Mouse (Mus musculus): ENCODE results near the gene Efna5. TPM values are rescaled to one million over a fixed set of nuclear protein-coding genes. Genes with fewer than 3 reads are reported as not detected.

Efna5 gene
- total RNA-seq, 2 experiments from 2014 or later, result not detected

GRCm38 (mm10) chr17:62802748-62803147 is 78.4 kb downstream of the Efna5 start:
- ATAC-seq (replicated peaks; ENCODE audit: low FRiP score, low TSS enrichment, poor library complexity, severe bottlenecking), result no peak

DNA sequence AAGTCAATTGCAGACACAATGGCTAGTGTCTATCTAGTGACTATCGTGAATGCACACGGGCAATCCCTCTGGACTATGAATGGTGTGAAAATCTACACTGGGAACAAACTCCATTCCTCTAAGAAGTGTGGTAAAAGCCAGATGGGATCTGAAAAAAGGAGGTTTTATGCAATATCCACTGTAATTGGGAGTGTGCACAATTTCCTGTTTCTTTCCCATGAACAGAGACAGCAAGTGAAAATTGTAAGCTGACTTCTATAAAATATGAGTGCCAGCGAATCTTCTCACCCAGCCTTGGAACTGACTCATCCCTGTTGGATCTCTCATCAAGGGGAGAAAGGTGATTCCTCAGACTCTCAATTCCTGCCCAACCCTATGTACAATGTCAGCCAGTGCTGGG is 83.8 kb downstream of the Efna5 start:
- no peak for ATAC-seq (replicated peaks; ENCODE audit: low FRiP score, low TSS enrichment, poor library complexity, severe bottlenecking)

GRCm38 (mm10) chr17:62789291-62790290 is 91.5 kb downstream of the Efna5 start:
- ATAC-seq (replicated peaks; ENCODE audit: low FRiP score, low TSS enrichment, poor library complexity, severe bottlenecking), result no peak

- ATAC-seq (replicated peaks; ENCODE audit: low FRiP score, low TSS enrichment, poor library complexity, severe bottlenecking), result no peak
Observed at GRCm38 (mm10) chr17:62788783-62789182, 92.3 kb downstream of the Efna5 start.

DNA sequence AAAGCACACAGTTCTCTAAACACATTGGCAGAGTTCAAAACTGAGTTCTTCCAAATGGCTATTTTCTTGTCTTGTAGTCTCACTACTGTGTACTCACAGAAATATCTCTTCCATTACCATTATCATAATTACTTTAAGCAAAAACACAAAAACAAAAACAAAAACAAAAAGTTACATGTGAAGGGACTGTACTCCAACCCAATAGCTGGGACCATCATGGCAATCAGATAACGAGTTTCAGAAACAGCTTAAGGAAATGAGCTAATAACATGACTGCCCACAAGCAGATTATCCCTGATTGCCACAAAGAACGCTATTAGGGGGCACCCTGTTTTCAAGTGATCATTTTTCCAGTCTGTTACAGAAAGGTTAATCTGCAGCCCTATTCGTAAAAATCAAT is 93.3 kb downstream of the Efna5 start:
- no peak for ATAC-seq (replicated peaks; ENCODE audit: low FRiP score, low TSS enrichment, poor library complexity, severe bottlenecking)

DNA sequence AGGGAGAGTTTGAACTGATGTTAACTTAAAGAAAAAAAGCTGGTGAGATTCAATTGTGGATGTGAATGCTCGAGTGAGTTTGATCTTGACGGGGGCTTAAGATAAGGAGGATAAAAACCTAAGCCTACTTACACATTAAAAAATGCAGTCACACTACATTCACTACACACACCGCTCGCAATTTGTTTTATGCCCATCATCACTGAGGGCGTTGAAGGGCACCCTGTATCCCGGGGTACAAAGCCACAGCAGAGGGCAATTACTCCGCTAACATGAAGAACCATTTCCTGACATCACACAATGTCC is 94.6 kb downstream of the Efna5 start:
- no peak for ATAC-seq (replicated peaks; ENCODE audit: low FRiP score, low TSS enrichment, poor library complexity, severe bottlenecking)

- ATAC-seq (replicated peaks; ENCODE audit: low FRiP score, low TSS enrichment, poor library complexity, severe bottlenecking), result no peak
Observed at GRCm38 (mm10) chr17:62785781-62786601, 95.1 kb downstream of the Efna5 start.

DNA sequence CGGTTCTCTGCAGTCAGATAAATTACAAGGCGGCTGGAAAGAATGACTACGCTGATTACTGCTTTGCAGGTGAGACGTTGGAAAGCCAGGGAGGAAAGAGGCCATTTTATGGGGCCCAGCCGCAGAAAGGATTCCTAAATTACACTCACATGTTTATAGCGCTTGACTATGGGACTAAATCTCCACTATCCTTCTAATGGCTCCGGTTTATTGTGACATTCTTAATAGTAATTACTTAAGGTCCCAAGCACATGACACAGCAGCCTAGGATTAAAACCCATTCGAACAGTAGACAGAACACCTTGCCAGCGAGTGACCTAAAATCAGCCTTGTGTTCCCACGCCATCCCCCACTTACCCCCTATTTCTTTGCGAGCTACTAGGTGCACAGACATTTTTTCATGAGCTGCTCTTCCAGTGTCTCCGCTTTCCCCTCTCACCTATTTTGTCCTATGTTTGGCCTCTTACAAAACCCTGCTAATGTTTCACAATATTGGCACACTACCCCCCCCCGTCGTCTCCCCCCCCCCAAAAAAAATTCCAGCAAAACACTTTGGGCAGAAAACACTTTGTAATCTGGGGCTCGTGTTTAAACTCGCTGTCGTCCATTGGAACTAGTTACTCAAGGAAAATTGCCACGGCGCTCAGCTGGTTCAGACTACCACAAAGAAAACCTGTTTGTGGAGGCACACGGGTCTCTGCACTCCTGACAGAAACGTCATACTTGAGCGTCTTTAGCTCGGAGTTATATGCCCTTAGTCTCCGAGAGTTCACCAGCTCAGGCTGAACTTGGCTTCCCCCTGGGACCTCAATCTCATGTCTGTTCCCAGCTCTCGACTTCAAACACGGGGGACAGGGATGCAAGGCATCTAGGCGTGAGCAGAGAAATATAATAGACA is 96.6 kb downstream of the Efna5 start:
- ATAC-seq (replicated peaks; ENCODE audit: low FRiP score, low TSS enrichment, poor library complexity, severe bottlenecking), result no peak

DNA sequence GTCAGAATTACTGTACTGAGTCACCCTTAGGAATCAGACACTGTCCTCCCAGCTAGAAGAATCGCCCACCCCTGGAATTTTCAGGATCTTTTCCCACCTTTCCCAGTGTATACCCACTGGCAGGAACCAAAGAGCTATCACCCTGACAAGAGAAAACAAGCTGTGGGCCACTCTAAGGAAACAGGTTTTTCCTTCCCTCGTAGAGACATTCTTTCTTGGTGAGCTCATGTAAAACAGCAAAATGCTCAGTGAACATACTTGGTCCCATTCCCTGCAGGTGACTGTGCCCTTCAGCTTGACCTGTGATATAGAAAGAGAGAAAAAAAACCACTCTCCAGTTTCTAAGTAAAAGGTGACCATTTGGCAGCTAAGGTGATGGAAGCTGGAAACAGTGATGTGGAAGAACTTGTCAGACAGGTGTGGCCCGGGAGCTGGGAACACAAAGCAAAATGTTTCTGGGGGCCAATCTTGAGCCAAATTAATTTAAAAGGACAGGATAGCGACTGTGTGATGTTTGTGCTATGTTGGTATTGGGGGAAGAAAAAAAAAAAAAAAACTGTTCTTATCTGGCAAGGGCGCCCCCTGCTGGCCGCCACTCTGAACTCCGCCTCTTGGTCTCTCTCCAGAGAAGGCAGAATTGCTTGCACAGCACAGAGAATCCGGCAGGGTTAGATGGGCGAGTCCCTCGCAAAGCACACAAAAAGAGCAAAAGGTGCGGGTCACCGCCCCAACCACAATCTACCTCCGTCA is 97.4 kb downstream of the Efna5 start:
- ATAC-seq (replicated peaks; ENCODE audit: low FRiP score, low TSS enrichment, poor library complexity, severe bottlenecking), result peak; percentile 94

DNA sequence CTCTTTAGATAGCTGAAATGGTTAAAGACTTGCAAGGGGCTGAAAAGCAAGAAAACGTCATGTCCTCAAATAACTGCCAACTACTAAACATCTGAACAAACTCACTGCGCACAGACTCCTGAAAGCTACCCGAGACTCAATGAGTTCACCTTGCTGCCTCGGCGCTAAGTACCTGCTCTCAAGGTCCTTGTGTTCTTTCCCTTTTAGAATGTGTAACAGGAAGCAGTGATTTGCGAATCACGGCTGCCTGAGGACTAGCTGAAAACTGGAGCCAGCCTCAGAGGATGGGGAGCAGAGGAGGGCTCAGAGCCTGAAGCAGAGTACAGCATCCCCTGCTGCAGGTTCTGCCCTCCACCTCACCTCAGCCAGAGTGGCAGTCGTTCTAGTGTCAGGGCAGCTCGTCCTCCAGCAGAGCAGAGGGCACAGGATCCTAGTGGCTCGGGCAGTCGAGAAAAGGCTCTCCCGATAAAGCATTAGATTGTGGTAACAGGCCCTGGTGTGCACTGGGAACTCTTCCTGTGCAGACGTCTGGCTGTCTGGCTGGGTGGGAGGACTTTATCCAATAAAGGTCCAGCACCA is 98.2 kb downstream of the Efna5 start:
- no peak for ATAC-seq (replicated peaks; ENCODE audit: low FRiP score, low TSS enrichment, poor library complexity, severe bottlenecking)

DNA sequence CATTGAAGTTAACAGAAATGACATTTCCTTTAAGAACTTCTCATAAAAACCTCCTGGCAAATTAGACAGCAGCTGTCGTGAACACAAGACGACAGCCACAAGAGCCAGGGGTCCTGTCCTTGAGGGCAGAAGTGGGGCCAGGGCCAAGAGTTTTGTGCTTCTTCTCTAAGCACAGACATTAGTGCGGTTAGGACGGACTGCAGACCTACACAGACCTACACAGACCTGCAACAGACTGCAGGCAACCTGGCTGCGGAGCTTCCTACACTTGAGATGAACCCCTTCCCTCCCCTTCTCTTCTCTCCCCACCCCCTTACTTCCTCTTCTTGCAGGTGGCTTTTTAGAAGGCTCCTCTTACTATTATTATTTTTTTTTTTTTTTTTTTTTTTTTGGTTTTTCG is 100.0 kb downstream of the Efna5 start:
- no peak for ATAC-seq (replicated peaks; ENCODE audit: low FRiP score, low TSS enrichment, poor library complexity, severe bottlenecking)

- no peak for ATAC-seq (replicated peaks; ENCODE audit: low FRiP score, low TSS enrichment, poor library complexity, severe bottlenecking)
Observed at GRCm38 (mm10) chr17:62777858-62778564, 103.1 kb downstream of the Efna5 start.

DNA sequence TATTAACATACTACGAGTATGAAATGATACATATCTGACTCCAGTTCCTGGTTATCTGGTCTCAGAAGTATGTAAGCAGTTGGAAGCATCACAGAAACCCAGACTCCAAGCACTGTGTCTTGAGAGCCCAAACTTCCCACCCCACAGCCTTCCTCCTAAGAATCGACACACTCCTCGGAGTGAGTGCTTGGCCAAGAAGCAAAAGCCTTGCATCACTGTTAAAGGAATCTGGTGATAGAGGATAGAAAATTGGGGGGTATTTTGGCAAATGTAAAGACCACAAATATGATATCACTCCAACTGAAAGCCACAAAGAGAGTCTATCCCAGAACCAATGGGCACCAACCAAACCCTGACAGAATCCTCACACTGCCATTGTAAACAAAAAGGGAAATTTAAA is 104.4 kb downstream of the Efna5 start:
- ATAC-seq (replicated peaks; ENCODE audit: low FRiP score, low TSS enrichment, poor library complexity, severe bottlenecking), result no peak

GRCm38 (mm10) chr17:62775976-62776375 is 105.1 kb downstream of the Efna5 start:
- ATAC-seq (replicated peaks; ENCODE audit: low FRiP score, low TSS enrichment, poor library complexity, severe bottlenecking), result no peak

- ATAC-seq (replicated peaks; ENCODE audit: low FRiP score, low TSS enrichment, poor library complexity, severe bottlenecking), result no peak
Observed at GRCm38 (mm10) chr17:62775401-62775800, 105.7 kb downstream of the Efna5 start.

DNA sequence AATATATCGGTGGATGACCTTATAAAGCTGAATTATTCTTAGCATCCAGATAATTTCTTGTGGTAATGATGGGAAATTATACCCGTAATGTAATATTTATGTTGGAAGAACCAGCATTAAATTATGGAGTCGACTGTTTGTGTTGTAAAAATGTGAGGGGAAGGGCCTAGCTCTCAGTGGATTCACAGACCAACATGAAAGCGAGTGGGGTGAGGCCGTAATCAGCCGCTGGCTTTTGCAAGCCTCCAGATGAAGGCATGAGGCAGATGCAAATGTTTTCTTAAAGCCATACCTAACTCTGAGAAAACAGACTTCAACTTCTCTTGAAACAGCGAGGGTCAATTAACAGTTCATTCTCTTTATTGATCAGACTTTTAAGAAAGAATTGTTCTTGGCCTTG is 106.4 kb downstream of the Efna5 start:
- no peak for ATAC-seq (replicated peaks; ENCODE audit: low FRiP score, low TSS enrichment, poor library complexity, severe bottlenecking)

DNA sequence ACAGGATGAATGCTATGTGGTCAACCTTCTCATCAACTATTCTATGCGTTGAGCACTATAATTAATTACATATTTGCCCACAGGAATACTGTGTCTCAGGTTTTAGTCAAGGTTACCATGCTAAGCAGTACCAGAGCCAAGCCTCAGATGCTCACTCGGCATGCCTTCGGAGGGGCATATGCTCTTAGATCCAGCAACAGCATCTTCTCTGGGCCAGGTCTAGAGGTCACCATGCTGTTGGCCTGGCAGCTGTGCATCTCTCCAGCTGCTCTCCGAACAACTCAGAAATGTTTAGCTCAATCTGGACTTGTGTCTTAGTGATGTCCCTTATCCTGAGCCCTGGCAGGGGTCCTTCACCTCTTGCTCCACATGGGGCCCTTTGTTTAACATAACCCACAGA is 114.4 kb downstream of the Efna5 start:
- no peak for ATAC-seq (replicated peaks; ENCODE audit: low FRiP score, low TSS enrichment, poor library complexity, severe bottlenecking)

DNA sequence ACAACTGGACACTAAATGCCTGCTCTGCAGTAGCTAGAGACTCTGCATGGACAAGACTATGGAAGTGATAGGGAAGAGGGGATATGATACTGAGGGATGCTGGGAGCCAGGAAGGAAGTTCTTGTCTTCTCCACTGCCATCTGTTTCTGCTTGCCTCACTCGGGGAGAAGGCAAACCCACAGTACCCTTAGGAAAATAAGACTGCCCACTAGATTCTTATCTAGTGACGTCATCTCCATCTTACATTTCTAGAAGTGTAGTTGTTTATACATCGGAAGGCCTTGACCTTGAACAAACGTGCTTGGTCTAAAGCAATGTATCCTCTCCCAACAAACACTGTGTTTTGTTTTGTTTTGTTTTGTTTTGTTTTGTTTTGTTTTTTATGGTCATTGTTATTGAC is 116.0 kb downstream of the Efna5 start:
- ATAC-seq (replicated peaks; ENCODE audit: low FRiP score, low TSS enrichment, poor library complexity, severe bottlenecking), result no peak

Data from megakaryocyte-erythroid progenitor cell, adult 5-6 weeks (primary cell).